Mouse (Mus musculus): ENCODE data around the gene Tarbp1.

GRCm38 (mm10) chr8:126473802-126474298 lies 1.0 kb downstream of the Tarbp1 start:
- TF ChIP-seq CTCF (IDR thresholded peaks at IDR 0.05; ENCODE audit: low read depth) (no peak), EP300 (optimal IDR thresholded peaks at IDR 0.05) (no peak)

All from stomach, postnatal 0 days (tissue).